Mouse (Mus musculus) lung, postnatal 25 days (tissue): ENCODE measurements around the gene Ripor3.

Experiments
- DNase-seq: peaks from one replicate; pipeline ENCODE4 v3.0.0; 2022; ENCODE audit warnings: low spot score

Ripor3 gene

GRCm38 (mm10) chr2:167986762-167987161, 23.7 kb downstream of the Ripor3 start:
- peak; percentile 47 for DNase-seq

DNA sequence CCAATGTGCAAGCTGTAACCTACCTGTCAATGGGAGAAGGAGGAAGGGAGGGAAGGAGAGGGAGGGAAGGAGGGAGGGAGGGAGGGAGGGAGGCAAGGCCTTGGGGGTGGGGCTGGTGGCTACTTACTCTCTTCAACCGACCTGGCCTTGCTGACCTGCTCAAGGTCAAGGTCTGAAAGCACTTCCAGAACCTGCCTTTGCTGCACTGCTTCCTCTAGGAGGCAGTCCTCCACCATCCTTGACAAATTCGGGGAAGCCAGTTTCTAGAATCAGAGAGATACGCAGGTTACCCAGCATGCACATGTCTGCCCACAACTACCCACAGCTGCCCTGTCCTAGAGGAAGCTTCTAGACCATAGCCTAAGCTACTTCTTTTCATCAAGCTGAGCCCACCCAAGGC, 25.5 kb downstream of the Ripor3 start:
- no peak for DNase-seq

DNA sequence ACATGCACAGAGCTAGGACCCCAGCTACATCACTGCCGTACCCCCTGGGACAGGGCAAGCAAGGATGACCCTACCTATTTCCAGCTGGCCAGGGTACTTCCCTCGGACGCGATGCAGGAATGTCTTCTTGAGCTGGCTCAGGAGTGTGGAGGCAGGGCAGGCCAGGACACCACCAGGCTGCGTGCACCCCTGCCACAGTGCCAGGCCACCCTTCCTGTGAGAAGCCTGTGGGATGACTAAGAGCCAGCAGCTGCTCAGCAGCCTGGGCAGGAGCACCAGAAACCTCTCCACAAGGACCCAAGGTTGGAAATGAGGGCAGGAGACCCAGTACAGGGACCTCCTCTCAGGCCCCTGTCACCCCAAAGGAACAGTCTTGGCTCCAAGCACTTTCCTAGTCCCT, 26.0 kb downstream of the Ripor3 start:
- no peak for DNase-seq

DNA sequence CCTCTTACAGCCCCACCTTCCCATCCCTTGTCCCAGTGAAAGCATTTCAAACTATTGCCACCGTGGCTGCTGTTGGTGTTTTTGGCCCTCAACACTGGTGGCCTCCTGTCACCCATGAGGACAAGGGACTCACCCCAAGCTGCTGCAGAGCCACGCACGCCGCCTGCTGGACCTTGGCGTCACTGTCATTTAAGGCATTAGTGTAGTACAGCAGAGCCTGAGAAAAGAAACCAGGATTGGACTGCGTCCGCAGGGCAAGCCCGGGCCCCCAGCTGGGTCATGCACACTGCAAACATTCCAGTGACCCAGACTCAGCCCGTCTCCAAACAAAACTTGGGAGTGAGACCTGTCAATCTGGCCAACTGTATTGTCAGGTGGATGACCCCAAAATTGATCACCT, 27.8 kb downstream of the Ripor3 start:
- DNase-seq = peak; percentile 54

- no peak for DNase-seq
These were observed 30.0 kb downstream of the Ripor3 start for GRCm38 (mm10) chr2:167980391-167980790.

GRCm38 (mm10) chr2:167978271-167978670, 32.1 kb downstream of the Ripor3 start:
- DNase-seq = peak; percentile 51

GRCm38 (mm10) chr2:167975746-167976145, 34.7 kb downstream of the Ripor3 start:
- no peak for DNase-seq

DNA sequence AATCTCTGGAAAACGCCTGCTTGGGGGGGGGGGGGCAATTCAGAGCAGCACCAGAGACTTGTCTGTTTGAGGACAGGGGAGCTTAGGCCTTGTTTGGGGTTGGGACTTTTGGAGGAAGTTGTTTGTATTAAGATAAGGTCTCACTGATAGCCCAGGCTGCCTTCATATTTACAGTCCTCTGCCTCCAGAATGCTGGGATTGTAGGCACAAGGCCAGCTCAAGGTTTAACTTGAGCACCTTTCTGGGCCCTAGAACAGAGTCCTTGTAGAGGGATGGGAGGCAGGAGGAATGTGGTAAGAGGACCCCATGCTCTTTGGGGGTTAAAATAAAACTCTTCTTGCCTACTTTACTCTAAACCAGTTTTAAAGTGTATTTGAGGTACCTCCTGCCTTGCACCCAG, 37.6 kb downstream of the Ripor3 start:
- DNase-seq = no peak

- no peak for DNase-seq
These were observed 38.3 kb downstream of the Ripor3 start for GRCm38 (mm10) chr2:167972146-167972545.

- no peak for DNase-seq
These were observed 40.4 kb downstream of the Ripor3 start for GRCm38 (mm10) chr2:167969851-167970541.

DNA sequence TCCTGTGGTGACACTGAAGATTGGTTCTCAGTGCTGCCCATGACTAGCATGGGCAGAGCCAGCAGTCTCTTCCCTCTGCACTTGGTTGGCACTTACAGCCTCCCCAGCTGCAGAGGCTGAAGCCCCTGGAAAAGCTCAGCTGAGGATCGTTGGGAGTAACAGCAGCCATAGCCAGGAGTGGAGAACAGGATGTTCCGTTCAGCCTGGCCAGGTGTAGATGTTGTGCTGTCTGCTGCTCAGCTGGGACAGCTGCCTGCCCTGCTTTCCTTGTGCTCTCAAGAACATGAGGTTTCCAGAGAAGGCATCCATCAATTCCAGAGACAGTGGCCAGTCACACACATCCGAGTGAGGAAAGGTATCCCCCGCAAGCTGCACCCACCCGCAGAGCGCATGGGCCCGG, 41.9 kb downstream of the Ripor3 start:
- no peak for DNase-seq

GRCm38 (mm10) chr2:167965911-167966310, 44.5 kb downstream of the Ripor3 start:
- DNase-seq = no peak

DNA sequence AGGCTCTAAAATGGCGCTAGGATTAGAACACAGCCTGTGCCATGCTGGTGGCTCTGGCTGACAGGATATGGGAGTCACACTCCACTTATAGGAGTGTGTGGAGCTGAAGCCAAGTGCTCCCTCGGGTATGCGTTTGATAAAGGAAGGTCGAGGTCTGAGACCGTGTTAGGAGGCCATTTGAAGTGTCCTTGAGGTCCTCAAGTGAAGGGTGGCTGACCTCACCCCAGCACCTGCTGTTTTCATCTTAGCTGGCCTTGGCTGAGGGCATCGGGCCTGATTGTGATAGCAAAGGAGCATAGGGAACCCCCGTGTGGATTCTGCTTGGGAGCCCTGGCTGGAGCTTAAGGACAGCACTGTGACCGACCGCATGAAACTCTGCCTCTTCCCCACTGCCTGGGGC, 46.1 kb downstream of the Ripor3 start:
- peak; percentile 89 for DNase-seq

GRCm38 (mm10) chr2:167963778-167964300, 46.6 kb downstream of the Ripor3 start:
- DNase-seq = no peak

DNA sequence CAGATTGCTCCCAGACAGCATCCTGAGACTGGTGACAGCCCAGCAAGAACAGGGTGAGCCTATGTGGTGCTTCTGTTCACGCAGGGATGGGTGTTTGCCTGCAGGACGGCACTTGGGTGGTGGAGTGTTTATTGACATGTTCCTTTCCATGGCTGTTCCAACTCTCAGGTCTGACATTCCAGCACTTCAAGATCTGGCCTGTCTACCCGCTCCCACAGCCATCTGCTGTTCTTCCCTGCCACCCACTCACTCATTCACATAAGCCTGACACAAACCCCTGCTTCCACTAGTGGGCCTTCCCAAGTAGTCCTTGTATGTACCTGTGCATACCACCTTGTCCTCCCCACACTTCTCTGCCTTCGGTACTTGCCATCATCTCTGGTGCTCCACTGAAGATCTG, 47.2 kb downstream of the Ripor3 start:
- no peak for DNase-seq

DNA sequence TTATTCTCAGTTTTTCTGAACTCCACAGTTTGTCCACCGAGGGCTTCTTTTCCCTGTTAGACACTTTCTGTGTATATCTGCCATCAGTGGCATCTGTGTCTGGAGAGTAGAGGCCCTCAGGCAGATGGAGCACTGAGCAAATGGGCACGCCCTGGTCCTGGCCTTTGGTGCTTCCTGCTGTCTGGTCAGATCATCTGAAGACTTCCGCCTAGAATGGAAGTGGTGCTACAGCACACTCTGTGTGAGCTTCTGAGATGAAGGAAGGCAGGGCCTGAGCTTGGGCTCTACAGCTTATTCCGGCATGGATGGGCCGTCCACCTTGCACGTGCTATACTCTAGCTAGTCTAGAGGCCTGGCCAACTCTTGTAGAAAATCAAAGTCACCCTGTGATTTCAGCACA, 48.1 kb downstream of the Ripor3 start:
- no peak for DNase-seq

DNA sequence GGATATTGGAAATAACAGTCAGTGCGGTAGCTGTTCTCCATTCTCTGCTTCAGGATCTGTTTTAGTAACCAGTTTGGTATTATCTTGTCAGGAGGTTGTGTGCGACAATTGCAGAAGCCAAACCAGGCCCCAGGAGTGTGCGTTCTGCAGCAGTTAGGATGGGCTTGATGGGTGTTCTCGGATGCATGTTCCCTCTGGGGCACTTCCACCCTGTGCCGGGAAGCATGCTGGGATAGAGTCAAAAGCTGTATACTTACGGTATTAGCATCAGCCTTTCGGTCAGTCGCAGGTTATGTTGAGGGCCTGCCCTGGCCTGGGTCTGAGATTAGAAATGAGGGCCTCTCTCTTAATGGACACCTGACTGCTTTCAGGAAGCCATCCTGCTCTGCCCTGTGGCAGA, 49.8 kb downstream of the Ripor3 start:
- DNase-seq = no peak

GRCm38 (mm10) chr2:167959996-167960395, 50.4 kb downstream of the Ripor3 start:
- no peak for DNase-seq

DNA sequence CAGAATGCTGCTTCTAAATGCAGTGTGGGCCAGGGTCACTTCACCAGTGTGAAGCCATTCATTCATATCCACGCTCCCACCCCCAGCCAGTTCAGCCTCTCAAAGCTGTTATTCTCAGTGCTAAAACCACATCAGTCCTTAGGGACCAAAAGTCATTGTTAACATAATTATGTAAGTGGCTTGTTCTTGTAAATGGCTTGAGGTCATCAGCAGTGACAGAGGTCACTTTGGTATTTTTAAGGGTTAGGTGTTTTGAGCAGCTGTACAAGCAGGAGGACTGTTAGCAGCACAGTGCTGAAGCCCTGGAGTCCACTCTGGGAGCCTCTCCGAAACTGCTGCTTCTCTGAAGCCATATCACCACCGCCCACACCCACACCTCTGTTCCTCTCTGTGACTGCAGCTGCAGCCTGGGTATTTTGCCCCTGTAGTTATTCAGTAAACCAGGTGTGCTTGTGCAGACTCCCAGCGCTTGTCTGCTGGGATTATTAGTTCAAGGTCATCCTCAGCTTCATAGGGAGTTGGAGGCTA, 51.0 kb downstream of the Ripor3 start:
- no peak for DNase-seq

DNA sequence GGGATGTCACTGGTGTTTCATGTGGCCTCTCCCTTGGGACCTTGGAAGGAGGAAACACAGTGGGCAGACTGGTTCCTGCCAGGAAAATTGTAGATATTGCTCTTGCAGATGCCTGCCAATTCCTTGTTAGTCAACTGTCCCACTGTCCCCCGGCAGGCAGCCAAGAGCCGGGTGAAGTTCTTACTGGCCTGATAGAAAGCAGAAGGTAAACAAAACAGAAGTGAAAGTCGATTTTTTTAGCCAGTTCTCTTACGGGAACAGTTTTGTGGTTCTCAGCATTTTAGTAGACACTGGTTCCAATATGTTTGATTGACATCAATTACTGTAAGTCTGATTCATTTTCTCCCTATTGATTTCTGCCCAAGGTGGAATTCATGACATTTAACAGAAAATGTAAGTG, 51.6 kb downstream of the Ripor3 start:
- DNase-seq = peak; percentile 91

DNA sequence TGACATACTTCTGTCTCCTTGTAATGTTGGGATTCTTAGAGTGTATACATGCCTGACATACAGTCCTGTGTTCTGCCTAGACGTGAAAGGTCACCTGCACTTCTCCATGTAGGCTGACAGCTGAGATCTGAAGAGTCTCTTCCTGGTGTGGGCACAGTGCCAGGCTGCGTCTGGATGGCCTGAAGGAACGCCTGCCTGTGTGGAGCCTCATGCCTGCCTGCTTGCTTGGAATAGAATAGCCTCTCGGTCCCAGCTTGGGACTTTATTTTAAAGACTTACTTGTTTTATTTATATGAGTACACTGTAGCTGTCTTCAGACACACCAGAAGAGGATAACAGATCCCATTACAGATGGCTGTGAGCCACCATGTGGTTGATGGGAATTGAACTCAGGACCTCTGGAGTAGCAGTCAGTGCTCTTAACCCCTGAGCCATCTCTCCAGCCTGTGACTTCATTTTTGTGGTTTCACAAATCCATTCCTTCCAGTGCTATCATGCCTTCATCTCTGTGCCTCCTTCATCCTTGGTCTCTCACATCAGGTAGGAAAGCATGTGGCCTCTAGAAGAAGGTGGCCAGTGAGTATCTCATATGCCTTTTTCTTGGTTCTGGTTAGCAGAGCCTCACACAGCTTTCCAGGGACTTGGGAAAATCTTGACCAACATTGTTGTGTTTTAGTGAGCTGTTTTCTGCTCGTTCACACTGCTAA, 52.2 kb downstream of the Ripor3 start:
- no peak for DNase-seq

DNA sequence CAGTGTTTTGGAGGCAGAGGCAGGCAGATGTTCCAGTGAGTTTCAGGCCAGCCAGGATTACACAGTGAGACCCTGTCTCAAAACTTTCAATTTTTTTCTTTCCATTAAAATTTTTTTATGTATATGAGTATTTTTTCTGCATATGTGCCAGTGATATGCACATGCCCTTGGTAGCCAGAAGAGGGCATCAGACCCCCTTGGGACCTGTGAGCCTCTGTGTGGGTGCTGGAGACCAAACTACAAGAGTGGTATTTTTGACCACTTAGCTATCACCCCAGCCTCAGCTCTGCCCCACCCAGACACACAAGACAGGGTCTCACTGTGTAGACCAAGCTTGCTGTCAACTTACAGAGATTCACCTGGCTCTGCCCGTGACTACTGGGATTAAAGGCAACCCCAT, 52.9 kb downstream of the Ripor3 start:
- DNase-seq = no peak

DNA sequence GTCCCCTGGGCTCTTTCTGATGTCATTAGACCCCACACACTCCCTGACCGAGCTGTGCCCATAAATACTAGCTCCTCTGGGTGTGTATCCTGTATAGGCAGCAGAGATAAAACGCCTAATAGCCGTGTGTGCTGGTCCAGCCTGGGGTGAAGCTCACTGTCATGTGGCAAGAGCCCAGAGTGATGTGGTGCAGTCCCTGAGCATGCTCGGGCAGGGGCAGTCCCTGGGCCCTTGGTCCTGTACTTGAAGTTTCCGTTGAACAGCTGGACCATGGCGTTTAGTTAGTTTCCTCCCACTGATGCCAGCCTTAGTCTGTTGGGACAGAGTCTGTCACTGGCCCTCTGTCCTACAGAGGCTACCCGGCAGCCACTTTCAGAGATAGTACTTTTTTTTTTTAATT, 55.5 kb downstream of the Ripor3 start:
- DNase-seq = no peak
